In the genomic region with DNA sequence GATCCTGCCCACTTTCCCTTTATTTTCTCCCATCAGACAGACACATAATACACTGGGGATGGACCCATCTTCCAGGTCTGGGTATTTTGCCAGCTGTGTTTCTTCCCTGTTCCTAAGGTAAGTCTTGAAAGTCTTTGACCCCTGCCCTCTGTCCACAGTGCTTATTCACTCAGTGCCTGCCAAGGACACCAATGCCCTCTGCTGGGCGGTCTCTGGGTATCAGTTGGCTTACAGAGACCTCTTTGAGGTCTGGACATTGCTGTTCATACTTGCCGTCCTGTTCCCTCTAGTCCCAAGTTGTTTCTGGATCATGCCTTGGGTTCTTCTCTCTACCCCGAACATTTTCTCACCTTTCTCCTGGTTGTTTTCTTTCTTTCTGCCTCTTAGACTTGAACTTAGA, we compare ENCODE assay signal across 26 mouse cellular contexts. TPM values are rescaled to one million over a fixed set of nuclear protein-coding genes. Genes with fewer than 3 reads are reported as not detected.
A peak's percentile ranks its signal among the peaks of the same experiment; 100 is the strongest.
DNase-seq lines count a peak whose midpoint lies in the region; ATAC-seq and TF ChIP-seq lines count a peak whose summit lies in the region.
"Had no signal": no experiment of that assay in that cellular context is flagged by ENCODE, and none has a peak within 500 bp of the region (broad histone marks: within the 10 kb centered on the region; RNA-seq: fewer than 3 reads in every experiment).

No protein-coding gene starts in this region.

- 87% methylated on average over 3 of the region's 3 CpGs for WGBS in kidney, embryonic 15.5 days
- 74% methylated on average over 3 of the region's 3 CpGs for WGBS in lung, postnatal 0 days
- WGBS in lung, adult 2 months, result 85% methylated on average over 3 of the region's 3 CpGs
- WGBS in bone marrow, adult 2 months, result 72% methylated on average over 3 of the region's 3 CpGs

- H3K4me3 ChIP-seq in kidney, embryonic 15.5 days (replicated peaks), result no peak overlapping the region
- no peak overlapping the region for H3K4me3 ChIP-seq in lung, postnatal 0 days (ENCODE audit: low read depth, low read length)
- no peak overlapping the region for H3K4me3 ChIP-seq in lung, adult 2 months (replicated peaks; ENCODE audit: extremely low read depth, low read depth, low read length)
- no peak overlapping the region for H3K4me3 ChIP-seq in bone marrow, adult 2 months (replicated peaks; ENCODE audit: control insufficient read depth, low read depth, low read length)
- H3K4me3 ChIP-seq: embryonic facial prominence, embryonic 15.5 days; erythroblast, embryonic 14.5 days; forebrain, embryonic 10.5 days; gastrocnemius, adult 2 months; heart, embryonic 13.5 days; hindbrain, embryonic 15.5 days had no signal

- no peak for TF ChIP-seq POLR2A in lung, adult 2 months (IDR thresholded peaks at IDR 0.05; ENCODE audit: borderline replicate concordance, extremely low read depth, low read depth, low read length)
- no peak for TF ChIP-seq POLR2A in bone marrow, adult 2 months (IDR thresholded peaks at IDR 0.05; ENCODE audit: borderline replicate concordance, control insufficient read depth, low read depth, low read length)

- peak; percentile 16 to 52 for DNase-seq in kidney, postnatal 36 days
- no peak for DNase-seq in lung, postnatal 0 days (ENCODE audit: low spot score)
- DNase-seq in lung, adult 2 months, result no peak
- no peak for DNase-seq in layer of hippocampus, postnatal 14 days (ENCODE audit: low spot score in 2 of 2)
- DNase-seq: adrenal gland, postnatal 14 days; B cell, adult 2 months; cerebellum, adult 2 months; cerebellum, postnatal 14 days; embryo, embryonic 11 days; gastrocnemius, adult 2 months; gastrocnemius, postnatal 25 days; heart, adult 11 months; heart, postnatal 36 days had no signal

- H3K36me3 ChIP-seq in kidney, embryonic 15.5 days, result no peaks in the 10 kb centered on the region
- H3K36me3 ChIP-seq in lung, postnatal 0 days (ENCODE audit: insufficient read depth, low read length), result no peaks in the 10 kb centered on the region
- H3K36me3 ChIP-seq: embryonic facial prominence, embryonic 15.5 days; forebrain, embryonic 10.5 days; heart, embryonic 13.5 days; hindbrain, embryonic 15.5 days had no signal

- no peaks in the 10 kb centered on the region for H3K9me3 ChIP-seq in kidney, embryonic 15.5 days (replicated peaks)
- H3K9me3 ChIP-seq in lung, postnatal 0 days (ENCODE audit: low read length), result no peaks in the 10 kb centered on the region
- H3K9me3 ChIP-seq: embryonic facial prominence, embryonic 15.5 days; forebrain, embryonic 10.5 days; hindbrain, embryonic 15.5 days had no signal

- H3K27ac ChIP-seq in kidney, embryonic 15.5 days, result no peak overlapping the region
- H3K27ac ChIP-seq in lung, postnatal 0 days (ENCODE audit: low read length), result no peak overlapping the region
- no peak overlapping the region for H3K27ac ChIP-seq in bone marrow, adult 2 months (ENCODE audit: control insufficient read depth, insufficient read depth, low read depth, low read length, poor library complexity)
- H3K27ac ChIP-seq: embryonic facial prominence, embryonic 15.5 days; forebrain, embryonic 10.5 days; gastrocnemius, adult 2 months; heart, embryonic 13.5 days; hindbrain, embryonic 15.5 days had no signal

- no peak overlapping the region for H3K4me2 ChIP-seq in kidney, embryonic 15.5 days
- no peak overlapping the region for H3K4me2 ChIP-seq in lung, postnatal 0 days (replicated peaks; ENCODE audit: low read depth, low read length)
- H3K4me2 ChIP-seq: embryonic facial prominence, embryonic 15.5 days; heart, embryonic 13.5 days; hindbrain, embryonic 15.5 days had no signal

- H3K4me1 ChIP-seq in kidney, embryonic 15.5 days, result no peaks in the 10 kb centered on the region
- H3K4me1 ChIP-seq in lung, postnatal 0 days (ENCODE audit: insufficient read depth, low read depth, low read length), result no peaks in the 10 kb centered on the region
- no peaks in the 10 kb centered on the region for H3K4me1 ChIP-seq in lung, adult 2 months (ENCODE audit: control insufficient read depth, insufficient read depth, low read length)
- H3K4me1 ChIP-seq in bone marrow, adult 2 months (ENCODE audit: control insufficient read depth, insufficient read depth, low read length), result no peaks in the 10 kb centered on the region
- H3K4me1 ChIP-seq: embryonic facial prominence, embryonic 15.5 days; forebrain, embryonic 10.5 days; hindbrain, embryonic 15.5 days had no signal

- no peak overlapping the region for H3K9ac ChIP-seq in kidney, embryonic 15.5 days
- no peak overlapping the region for H3K9ac ChIP-seq in lung, postnatal 0 days (replicated peaks; ENCODE audit: low read depth)
- H3K9ac ChIP-seq: embryonic facial prominence, embryonic 15.5 days; heart, embryonic 13.5 days; hindbrain, embryonic 15.5 days had no signal

- peaks cover 8% of the 10 kb centered on the region; the same call in 1 of the 2 replicates for H3K27me3 ChIP-seq in kidney, embryonic 15.5 days
- H3K27me3 ChIP-seq in lung, postnatal 0 days (replicated peaks; ENCODE audit: insufficient read depth, low read length), result no peaks in the 10 kb centered on the region
- H3K27me3 ChIP-seq: hindbrain, embryonic 15.5 days had no signal

- TF ChIP-seq CTCF in lung, postnatal 0 days (IDR thresholded peaks at IDR 0.05), result peak; percentile 34; the same call in 1 of the 2 replicates
- no peak for TF ChIP-seq CTCF in lung, adult 2 months (IDR thresholded peaks at IDR 0.05; ENCODE audit: insufficient read depth, low read length)
- TF ChIP-seq CTCF in bone marrow, adult 2 months (IDR thresholded peaks at IDR 0.05; ENCODE audit: control insufficient read depth, insufficient read depth, low read length), result peak; percentile 25; the same call in 1 of the 2 replicates

- TF ChIP-seq EP300 in lung, postnatal 0 days (IDR thresholded peaks at IDR 0.05), result no peak

- ATAC-seq in kidney, embryonic 15.5 days (replicated peaks; ENCODE audit: low FRiP score), result no peak
- no peak for ATAC-seq in lung, postnatal 0 days
- ATAC-seq: activated CD4-positive, CD25-positive, alpha-beta regulatory T cell, adult 4 months; CD4-positive, CD25-positive, alpha-beta regulatory T cell, adult 4 months; forebrain, embryonic 14.5 days; Patski had no signal

RNA-seq across cellular contexts. Expression of a gene that starts 8.3 kb away (rescaled TPM):
- polyA plus RNA-seq in kidney, embryonic 15.5 days (2015; fragmentation: Nextera tagmentation; extraction: Ambion mirVana), result 0.10 TPM in 1 of 2 replicates, not detected in the other
- polyA plus RNA-seq in lung, postnatal 0 days (2015; fragmentation: Nextera tagmentation; extraction: Ambion mirVana), result 0.25 and 0.30 TPM in 2 replicates
- 0.25 TPM in 1 of 2 replicates, not detected in the other for polyA plus RNA-seq in lung, adult 2 months (2012; rRNA removed)
- 2.7 TPM in 1 of 2 replicates, not detected in the other for polyA plus RNA-seq in bone marrow, adult 2 months (2011; ENCODE audit: insufficient read depth, insufficient read length, low replicate concordance, missing spikeins)
- 10 to 100 TPM; 44.0 to 54.4 TPM for total RNA-seq in layer of hippocampus, postnatal 14 days (2021)
- total RNA-seq: adrenal gland, adult 18-20 months; adrenal gland, postnatal 14 days; gastrocnemius, adult 2 months; gastrocnemius, postnatal 25 days; heart, postnatal 36 days had no signal
- polyA plus RNA-seq: activated CD4-positive, CD25-positive, alpha-beta regulatory T cell, adult 4 months; CD4-positive, CD25-positive, alpha-beta regulatory T cell, adult 4 months; erythroblast, embryonic 14.5 days; heart, postnatal 0 days had no signal

Comparison
In these comparisons a context has a peak if more than half of its experiments do, and no peak if none do; other contexts are left out.
1. DNase-seq: peak in kidney, postnatal 36 days (2 of 2); none in lung, postnatal 0 days (single experiment), lung, adult 2 months (single experiment) and layer of hippocampus, postnatal 14 days (0 of 2).